ENCODE assay signal across 18 mouse cellular contexts in the genomic region with DNA sequence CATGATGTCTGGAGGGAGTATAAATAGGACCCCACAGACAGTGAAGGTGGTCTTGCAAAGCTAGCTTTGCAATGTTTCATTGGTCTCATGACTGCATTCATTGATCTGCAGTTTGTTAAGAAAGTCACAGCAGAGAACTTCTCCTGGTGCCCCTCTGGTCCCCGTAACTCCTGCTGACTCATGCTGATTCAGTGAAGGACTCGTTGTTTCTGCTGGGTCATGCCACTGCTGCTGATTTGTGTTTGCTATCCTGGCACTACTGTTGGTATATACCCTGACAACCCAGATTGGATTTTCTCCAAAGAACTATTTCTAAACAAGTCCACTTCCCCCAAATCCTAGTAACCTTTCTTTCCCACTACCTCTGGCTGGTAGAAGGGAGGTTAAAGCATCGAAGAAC. TPM values are rescaled to one million over a fixed set of nuclear protein-coding genes. Genes with fewer than 3 reads are reported as not detected.
"Had no signal": no experiment of that assay in that cellular context is flagged by ENCODE, and none has a peak within 500 bp of the region (broad histone marks: within the 10 kb centered on the region; RNA-seq: fewer than 3 reads in every experiment).

No protein-coding gene starts in this region.

- H3K4me1 ChIP-seq: kidney, embryonic 15.5 days; limb, embryonic 13.5 days; midbrain, embryonic 10.5 days; neural tube, embryonic 12.5 days had no signal

- H3K9ac ChIP-seq: kidney, embryonic 15.5 days; limb, embryonic 13.5 days; neural tube, embryonic 12.5 days had no signal

- ATAC-seq: lung, postnatal 0 days had no signal

- DNase-seq: kidney, adult 2 months; kidney, postnatal 14 days; left cerebral cortex, postnatal 4 days; lung, adult 18-20 months; lung, postnatal 4 days; midbrain, embryonic 14.5 days; spleen, adult 18-20 months; thymus, adult 18-20 months; thymus, postnatal 14 days had no signal

- H3K4me2 ChIP-seq: kidney, embryonic 15.5 days; limb, embryonic 13.5 days; neural tube, embryonic 12.5 days had no signal

- H3K27me3 ChIP-seq: kidney, embryonic 15.5 days; limb, embryonic 13.5 days; neural tube, embryonic 12.5 days had no signal

- H3K4me3 ChIP-seq: kidney, embryonic 15.5 days; limb, embryonic 13.5 days; midbrain, embryonic 10.5 days; myocyte; neural tube, embryonic 12.5 days had no signal

- H3K36me3 ChIP-seq: kidney, embryonic 15.5 days; midbrain, embryonic 10.5 days; neural tube, embryonic 12.5 days had no signal

- H3K27ac ChIP-seq: kidney, embryonic 15.5 days; limb, embryonic 13.5 days; midbrain, embryonic 10.5 days; neural tube, embryonic 12.5 days had no signal

- H3K9me3 ChIP-seq: kidney, embryonic 15.5 days; midbrain, embryonic 10.5 days; neural tube, embryonic 12.5 days had no signal

RNA-seq across cellular contexts. Expression of a gene that starts 29.3 kb away (rescaled TPM):
- total RNA-seq: left cerebral cortex, adult 18-20 months; megakaryocyte, adult 5-6 weeks; neutrophil, adult 5-6 weeks had no signal
- polyA plus RNA-seq: midbrain, embryonic 14.5 days; myocyte had no signal
